Mouse (Mus musculus) urinary bladder, adult 18-20 months (tissue): ENCODE results near the gene Cacna1c.
A peak's percentile ranks its signal among the peaks of the same experiment; 100 is the strongest.

ENCODE experiments used
- DNase-seq, 2 experiments: peaks; one replicate each; pipeline ENCODE4 v3.0.0; 2022; ENCODE audit warnings: low spot score in 2 of 2, mixed read lengths in 2 of 2

Gene Cacna1c

GRCm38 (mm10) chr6:119052801-119053200 lies 143.4 kb downstream of the Cacna1c start:
- DNase-seq: no peak

- no peak for DNase-seq
These were observed 143.9 kb downstream of the Cacna1c start for GRCm38 (mm10) chr6:119052366-119052765.

- no peak for DNase-seq
These were observed 144.5 kb downstream of the Cacna1c start for GRCm38 (mm10) chr6:119051721-119052120.

- DNase-seq: no peak
These were observed 148.9 kb downstream of the Cacna1c start for GRCm38 (mm10) chr6:119047340-119047739.

- no peak for DNase-seq
These were observed 150.7 kb downstream of the Cacna1c start for GRCm38 (mm10) chr6:119045498-119045897.

- no peak for DNase-seq
These were observed 152.1 kb downstream of the Cacna1c start for GRCm38 (mm10) chr6:119044148-119044547.

- no peak for DNase-seq
These were observed 153.4 kb downstream of the Cacna1c start for GRCm38 (mm10) chr6:119042803-119043202.

- no peak for DNase-seq
These were observed 155.3 kb downstream of the Cacna1c start for GRCm38 (mm10) chr6:119040961-119041360.

GRCm38 (mm10) chr6:119039815-119040214 lies 156.4 kb downstream of the Cacna1c start:
- no peak for DNase-seq

- no peak for DNase-seq
These were observed 156.9 kb downstream of the Cacna1c start for GRCm38 (mm10) chr6:119039293-119039692.

- DNase-seq: no peak
These were observed 158.4 kb downstream of the Cacna1c start for GRCm38 (mm10) chr6:119037815-119038214.

GRCm38 (mm10) chr6:119037047-119037446 lies 159.2 kb downstream of the Cacna1c start:
- DNase-seq: no peak

- DNase-seq: no peak
These were observed 160.9 kb downstream of the Cacna1c start for GRCm38 (mm10) chr6:119035361-119035760.

- DNase-seq: no peak
These were observed 161.3 kb downstream of the Cacna1c start for GRCm38 (mm10) chr6:119034947-119035346.

- DNase-seq: no peak
These were observed 168.3 kb downstream of the Cacna1c start for GRCm38 (mm10) chr6:119027880-119028279.

GRCm38 (mm10) chr6:119022850-119023249 lies 173.4 kb downstream of the Cacna1c start:
- no peak for DNase-seq

- no peak for DNase-seq
These were observed 175.0 kb downstream of the Cacna1c start for GRCm38 (mm10) chr6:119021226-119021625.

- DNase-seq: peak in 1 of 2 experiments; percentile 23
These were observed 177.3 kb downstream of the Cacna1c start for GRCm38 (mm10) chr6:119018956-119019355.

- no peak for DNase-seq
These were observed 178.0 kb downstream of the Cacna1c start for GRCm38 (mm10) chr6:119018256-119018655.

- DNase-seq: no peak
These were observed 178.7 kb downstream of the Cacna1c start for GRCm38 (mm10) chr6:119017498-119017897.

GRCm38 (mm10) chr6:119015346-119015745 lies 180.9 kb downstream of the Cacna1c start:
- DNase-seq: no peak

- no peak for DNase-seq
These were observed 182.8 kb downstream of the Cacna1c start for GRCm38 (mm10) chr6:119013168-119014098.

GRCm38 (mm10) chr6:119010875-119011274 lies 185.3 kb downstream of the Cacna1c start:
- no peak for DNase-seq
